Mouse (Mus musculus): ENCODE measurements around the gene Slfn1. TPM values are rescaled to one million over a fixed set of nuclear protein-coding genes. Genes with fewer than 3 reads are reported as not detected.
"Not testable (repeated sequence)": the region's sequence is repeated elsewhere in the genome, so short reads cannot be mapped to it uniquely, and the experiment has no call there.

Slfn1 gene
- under 1 TPM; 0.13 to 0.28 TPM for total RNA-seq (2021)

- no peak for DNase-seq (ENCODE audit: low spot score)
Measured at GRCm38 (mm10) chr11:83116597-83117227, at the start of gene Slfn1. Gene Slfn1 (plus strand): TSS chr11:83116849.

GRCm38 (mm10) chr11:83067982-83068694 lies 48.5 kb upstream of the Slfn1 start:
- intact Hi-C loops (cut with DNase I) = no loop called here
- DNase-seq (ENCODE audit: low spot score) = no peak

More at GRCm38 (mm10) chr11:83116597-83117227, at the start of gene Slfn1:
- intact Hi-C loops (cut with DNase I) = no loop called here

- intact Hi-C loops (cut with DNase I) = no loop called here
- DNase-seq (ENCODE audit: low spot score) = no peak
Measured at GRCm38 (mm10) chr11:83070321-83070970, 46.2 kb upstream of the Slfn1 start.

- intact Hi-C loops (cut with DNase I) = no loop called here
Measured at GRCm38 (mm10) chr11:83077714-83078422, 38.8 kb upstream of the Slfn1 start.

GRCm38 (mm10) chr11:83078423-83079140 lies 38.1 kb upstream of the Slfn1 start:
- DNase-seq (ENCODE audit: low spot score) = no peak

More at GRCm38 (mm10) chr11:83077714-83078422, 38.8 kb upstream of the Slfn1 start:
- DNase-seq (ENCODE audit: low spot score) = peak; percentile 74

GRCm38 (mm10) chr11:83079487-83080199 lies 37.0 kb upstream of the Slfn1 start:
- intact Hi-C loops (cut with DNase I) = no loop called here
- no peak for DNase-seq (ENCODE audit: low spot score)

More at GRCm38 (mm10) chr11:83078423-83079140, 38.1 kb upstream of the Slfn1 start:
- intact Hi-C loops (cut with DNase I) = no loop called here

GRCm38 (mm10) chr11:83082741-83083473 lies 33.7 kb upstream of the Slfn1 start:
- intact Hi-C loops (cut with DNase I) = no loop called here
- DNase-seq (ENCODE audit: low spot score) = no peak

- intact Hi-C loops (cut with DNase I) = no loop called here
- no peak for DNase-seq (ENCODE audit: low spot score)
Measured at GRCm38 (mm10) chr11:83084161-83084560, 32.5 kb upstream of the Slfn1 start.

- intact Hi-C loops (cut with DNase I) = no loop called here
- DNase-seq (ENCODE audit: low spot score) = no peak
Measured at GRCm38 (mm10) chr11:83084761-83085160, 31.9 kb upstream of the Slfn1 start.

GRCm38 (mm10) chr11:83115138-83115537 lies 1.5 kb upstream of the Slfn1 start:
- no peak for DNase-seq (ENCODE audit: low spot score)
- intact Hi-C loops (cut with DNase I) = no loop called here

GRCm38 (mm10) chr11:83118056-83118455 lies 1.4 kb downstream of the Slfn1 start:
- no peak for DNase-seq (ENCODE audit: low spot score)
- intact Hi-C loops (cut with DNase I) = no loop called here

GRCm38 (mm10) chr11:83121131-83121685 lies 4.6 kb downstream of the Slfn1 start:
- intact Hi-C loops (cut with DNase I) = no loop called here
- no peak for DNase-seq (ENCODE audit: low spot score)

GRCm38 (mm10) chr11:83123198-83123597 lies 6.5 kb downstream of the Slfn1 start:
- DNase-seq (ENCODE audit: low spot score) = no peak
- intact Hi-C loops (cut with DNase I) = no loop called here

GRCm38 (mm10) chr11:83124906-83125305 lies 8.3 kb downstream of the Slfn1 start:
- no peak for DNase-seq (ENCODE audit: low spot score)
- intact Hi-C loops (cut with DNase I) = no loop called here

- intact Hi-C loops (cut with DNase I) = not testable (repeated sequence)
Measured at GRCm38 (mm10) chr11:83125633-83126032, 9.0 kb downstream of the Slfn1 start.

GRCm38 (mm10) chr11:83137253-83137652 lies 20.6 kb downstream of the Slfn1 start:
- intact Hi-C loops (cut with DNase I); DNase-seq (ENCODE audit: low spot score): not testable (repeated sequence)

More at GRCm38 (mm10) chr11:83125633-83126032, 9.0 kb downstream of the Slfn1 start:
- not testable (repeated sequence) for DNase-seq (ENCODE audit: low spot score)

GRCm38 (mm10) chr11:83148939-83149338 lies 32.3 kb downstream of the Slfn1 start:
- intact Hi-C loops (cut with DNase I); DNase-seq (ENCODE audit: low spot score): not testable (repeated sequence)
